Mouse (Mus musculus) lung, adult 2 months (tissue): ENCODE measurements around the gene Dnttip2.

Experiments
- CTCF ChIP-seq: fragments of 200-500 bp; IDR thresholded peaks from 2 replicates; pipeline ENCODE4 v1.5.1; 2011; ENCODE audit warnings: mild to moderate bottlenecking, low read length, control low read depth; ENCODE audit not compliant: insufficient read depth
- POLR2A ChIP-seq: fragments of 200-500 bp; IDR thresholded peaks from 2 replicates; pipeline ENCODE4 v1.6.1; 2011; ENCODE audit warnings: low read depth, mild to moderate bottlenecking, control low read depth, low read length, borderline replicate concordance; ENCODE audit errors: extremely low read depth

DNA sequence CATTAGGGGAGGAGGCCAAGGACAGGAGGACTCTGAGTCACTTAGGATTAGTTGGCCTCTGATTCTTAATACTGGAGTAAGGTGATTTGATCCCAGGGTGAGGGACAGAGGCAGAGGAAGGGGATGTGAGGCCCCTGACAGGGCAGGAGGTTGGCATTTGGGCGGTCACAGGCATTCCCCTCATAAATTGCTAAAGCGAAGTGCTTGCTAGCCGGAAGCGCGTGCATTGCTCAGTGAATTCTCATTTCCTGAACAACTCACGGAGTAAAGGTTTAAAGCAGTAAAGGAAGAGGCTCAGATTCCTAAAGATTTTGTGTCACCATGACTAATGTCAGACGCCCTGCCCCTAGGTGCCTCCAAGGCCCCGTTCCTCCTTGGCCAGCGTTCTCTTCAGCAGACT lies 48.0 kb downstream of the Dnttip2 start:
- no peak for TF ChIP-seq CTCF
- TF ChIP-seq POLR2A = no peak
